Mouse (Mus musculus) CH12.LX (cell line): ENCODE measurements around the gene Hps3. TPM values are rescaled to one million over a fixed set of nuclear protein-coding genes. Genes with fewer than 3 reads are reported as not detected.

ENCODE experiments used
- DNase-seq: peaks from one replicate; pipeline ENCODE4 v3.0.0-alpha.2; 2013; ENCODE audit errors: extremely low read depth
- H3K27ac ChIP-seq: 2 replicates; pipeline ENCODE4 v1.5.1; 2012; ENCODE audit warnings: low read depth, mild to moderate bottlenecking, control low read depth, moderate library complexity; ENCODE audit not compliant: insufficient read depth
- H3K27me3 ChIP-seq: replicated peaks from 2 replicates; pipeline ENCODE3; 2012; ENCODE audit warnings: inconsistent platforms
- H3K36me3 ChIP-seq, 2 experiments: replicated peaks in 1 of 2; 2 replicates each; pipeline versions ENCODE3 to v1.6.1; 2012; ENCODE audit warnings: inconsistent platforms in 1 of 2, low read length in 1 of 2, mild to moderate bottlenecking in 1 of 2, mixed read lengths in 1 of 2, moderate library complexity in 1 of 2; ENCODE audit not compliant: control insufficient read depth in 1 of 2, insufficient read depth in 1 of 2
- H3K4me1 ChIP-seq, 2 experiments: 2 replicates each; pipeline ENCODE4 v1.6.1; 2012; ENCODE audit warnings: inconsistent platforms in 1 of 2, moderate library complexity in 1 of 2; ENCODE audit not compliant: insufficient read depth in 2 of 2, control insufficient read depth in 1 of 2
- H3K4me2 ChIP-seq: 2 replicates; pipeline ENCODE4 v1.6.1; 2012; ENCODE audit warnings: low read depth, mild to moderate bottlenecking, control low read depth; ENCODE audit not compliant: poor library complexity, insufficient read depth, severe bottlenecking
- H3K4me3 ChIP-seq, 3 experiments: fragments of 150-350 bp in 1 of 3; sonication (generic) in 1 of 3; replicated peaks in 1 of 3; 2 replicates each; pipeline versions ENCODE3 to v1.5.1; 2011 to 2012; ENCODE audit warnings: low read depth in 2 of 3, low read length in 2 of 3, mild to moderate bottlenecking in 2 of 3, moderate library complexity in 2 of 3, control low read depth in 1 of 3, improper control_type of control experiment in 1 of 3, inconsistent platforms in 1 of 3, mixed read lengths in 1 of 3; ENCODE audit not compliant: poor library complexity in 1 of 3
- H3K79me2 ChIP-seq: replicated peaks from 2 replicates; pipeline ENCODE4 v1.6.1; 2012; ENCODE audit warnings: mild to moderate bottlenecking, moderate library complexity; ENCODE audit not compliant: control insufficient read depth, poor library complexity, insufficient read depth, severe bottlenecking; ENCODE audit errors: extremely low read depth
- H3K9ac ChIP-seq: 2 replicates; pipeline ENCODE4 v1.6.1; 2012; ENCODE audit warnings: low read depth, mild to moderate bottlenecking, control low read depth, moderate library complexity; ENCODE audit not compliant: insufficient read depth
- H3K9me3 ChIP-seq: replicated peaks from 2 replicates; pipeline ENCODE3; 2012; ENCODE audit warnings: low read length, inconsistent platforms, mixed read lengths
- EP300 ChIP-seq: IDR thresholded peaks from 2 replicates; pipeline ENCODE4 v1.6.1; 2011; ENCODE audit warnings: low read length, improper control_type of control experiment
- ETS1 ChIP-seq: conservative IDR thresholded peaks from 2 replicates; pipeline ENCODE4 v1.6.1; 2012; ENCODE audit warnings: low read depth, mild to moderate bottlenecking, inconsistent platforms, low read length, improper control_type of control experiment, moderate library complexity
- IRF4 ChIP-seq: IDR thresholded peaks from 2 replicates; pipeline ENCODE4 v1.6.1; 2014; ENCODE audit warnings: low read depth, mild to moderate bottlenecking, inconsistent platforms, low read length, improper control_type of control experiment
- JUN ChIP-seq: IDR thresholded peaks from 2 replicates; pipeline ENCODE4 v1.6.1; 2011; ENCODE audit warnings: low read depth, mild to moderate bottlenecking, low read length, improper control_type of control experiment, moderate library complexity; ENCODE audit not compliant: insufficient read depth
- JUND ChIP-seq: conservative IDR thresholded peaks from 2 replicates; pipeline ENCODE4 v1.6.1; 2011; ENCODE audit warnings: low read depth, low read length, improper control_type of control experiment
- KAT2A ChIP-seq: IDR thresholded peaks from 2 replicates; pipeline ENCODE4 v1.6.1; 2012; ENCODE audit warnings: low read length, improper control_type of control experiment, inconsistent platforms; ENCODE audit not compliant: insufficient replicate concordance
- MYC ChIP-seq: IDR thresholded peaks from 2 replicates; pipeline ENCODE4 v1.6.1; 2011; ENCODE audit warnings: low read depth, mild to moderate bottlenecking, improper control_type of control experiment, low read length
- NELFE ChIP-seq: IDR thresholded peaks from 2 replicates; pipeline ENCODE4 v1.6.1; 2011; ENCODE audit warnings: low read depth, low read length, improper control_type of control experiment
- NRF1 ChIP-seq: IDR thresholded peaks from 2 replicates; pipeline ENCODE4 v1.6.1; 2014; ENCODE audit warnings: low read depth, mild to moderate bottlenecking, inconsistent platforms, low read length, improper control_type of control experiment, moderate library complexity
- POLR2AphosphoS2 ChIP-seq: IDR thresholded peaks from 2 replicates; pipeline ENCODE4 v1.6.1; 2011; ENCODE audit warnings: low read depth, low read length, improper control_type of control experiment
- RCOR1 ChIP-seq: conservative IDR thresholded peaks from 2 replicates; pipeline ENCODE4 v1.6.1; 2012; ENCODE audit warnings: low read depth, mild to moderate bottlenecking, inconsistent platforms, low read length, improper control_type of control experiment
- SMC3 ChIP-seq: IDR thresholded peaks from 2 replicates; pipeline ENCODE4 v1.6.1; 2011; ENCODE audit warnings: low read depth, low read length, improper control_type of control experiment
- TBP ChIP-seq: conservative IDR thresholded peaks from 2 replicates; pipeline ENCODE4 v1.6.1; 2011; ENCODE audit warnings: low read depth, low read length, improper control_type of control experiment
- TCF12 ChIP-seq: IDR thresholded peaks from 2 replicates; pipeline ENCODE4 v1.6.1; 2014; ENCODE audit warnings: low read depth, mild to moderate bottlenecking, inconsistent platforms, low read length, improper control_type of control experiment
- UBTF ChIP-seq: IDR thresholded peaks from 2 replicates; pipeline ENCODE4 v1.6.1; 2012; ENCODE audit warnings: low read depth, mild to moderate bottlenecking, inconsistent platforms, low read length, improper control_type of control experiment, moderate library complexity
- USF1 ChIP-seq: IDR thresholded peaks from 2 replicates; pipeline ENCODE4 v1.6.1; 2014; ENCODE audit warnings: low read depth, mild to moderate bottlenecking, inconsistent platforms, low read length, improper control_type of control experiment
- USF2 ChIP-seq: conservative IDR thresholded peaks from 2 replicates; pipeline ENCODE4 v1.6.1; 2011; ENCODE audit warnings: low read depth, low read length, improper control_type of control experiment
- ZC3H11A ChIP-seq: IDR thresholded peaks from 2 replicates; pipeline ENCODE4 v1.6.1; 2012; ENCODE audit warnings: low read depth, mild to moderate bottlenecking, inconsistent platforms, low read length, improper control_type of control experiment
- ZNF384 ChIP-seq: IDR thresholded peaks from 2 replicates; pipeline ENCODE4 v1.6.1; 2012; ENCODE audit warnings: low read depth, low read length, improper control_type of control experiment, inconsistent platforms
- dilution Hi-C: fragments of 300-500 bp; cut with MboI; formaldehyde crosslinking; loops from 2 replicates; pipeline ENCODE4 v1.14.3; 2020; ENCODE audit warnings: low sequenced_read_pairs; ENCODE audit not compliant: extremely low pct_unique_long_range_greater_than_20kb, extremely low pct_ligation_motif_present
- in situ Hi-C: fragments of 300-500 bp; cut with MboI; formaldehyde crosslinking; loops from 3 replicates; pipeline ENCODE4 v1.14.3; 2019; ENCODE audit warnings: low sequenced_read_pairs, low pct_ligation_motif_present, low pct_unique_long_range_greater_than_20kb, mixed read lengths
- polyA plus RNA-seq: library from polyadenylated mRNA; unstranded; fragments of >175 nt; gene quantifications from 2 replicates; pipeline ENCODE4 v1.2.1, GENCODE M21; 2012; ENCODE audit warnings: low read depth; ENCODE audit not compliant: insufficient read length
- total RNA-seq, 2 experiments: library from RNA; depleted of rRNA; stranded (reverse); fragments of 300-350 nt in 1 of 2; fragments of >200 nt in 1 of 2; gene quantifications; 2 replicates each; pipeline ENCODE4 v1.2.3; 2012 to 2014

Hps3 gene
- total and polyA plus RNA-seq, 3 experiments = 18.2 to 37.3 (median 31.8) TPM

DNA sequence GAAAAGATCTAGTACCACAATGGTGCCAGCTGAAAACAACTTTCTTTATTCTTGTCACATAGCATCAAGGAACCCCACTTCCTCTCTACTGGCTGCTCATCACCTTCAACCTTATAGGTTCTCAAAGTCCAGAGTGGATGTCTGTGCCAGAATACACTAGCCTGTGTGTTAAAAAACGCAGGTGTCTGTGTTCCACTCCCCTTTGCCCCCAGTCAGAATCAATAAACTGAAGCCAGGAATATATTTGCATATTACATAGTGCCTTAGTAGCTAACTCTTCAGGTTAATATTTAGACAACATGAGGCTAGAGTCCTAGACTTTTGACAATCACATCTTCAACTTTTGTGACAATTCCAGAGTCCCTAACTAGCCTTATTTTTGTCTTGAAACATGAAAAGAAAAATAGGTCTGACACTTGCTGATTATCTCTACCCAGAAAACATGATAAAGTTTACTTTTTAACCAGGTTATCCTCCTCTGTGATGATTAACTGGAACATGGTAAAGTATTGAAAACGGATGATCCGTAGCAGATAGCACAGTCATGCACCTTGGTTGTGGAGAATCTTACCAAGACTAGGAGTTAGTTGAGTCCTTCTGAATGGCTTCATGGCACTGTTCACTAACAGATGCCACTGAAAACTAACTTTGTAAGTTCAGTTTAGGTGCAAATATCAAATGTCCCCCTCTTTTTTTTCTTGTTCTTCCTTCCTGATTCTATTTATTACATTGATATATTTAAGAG lies 72.2 kb downstream of the Hps3 start:
- no peak overlapping the region for H3K4me2 ChIP-seq
- no peak overlapping the region for H3K27ac ChIP-seq
- no peak for DNase-seq
- peaks cover 3% of the 10 kb centered on the region; the same call in 1 of the 2 replicates for H3K79me2 ChIP-seq
- in situ Hi-C loops = no loop called here
- no peak overlapping the region for H3K9ac ChIP-seq
- TF ChIP-seq TBP = no peak
- no peak for TF ChIP-seq USF1
- TF ChIP-seq NELFE = no peak
- TF ChIP-seq IRF4 = no peak
- no peak for TF ChIP-seq UBTF
- TF ChIP-seq RCOR1 = no peak
- no peak for TF ChIP-seq ZC3H11A
- no peak for TF ChIP-seq POLR2AphosphoS2
- no peak for TF ChIP-seq SMC3
- TF ChIP-seq KAT2A = no peak
- no peak for TF ChIP-seq NRF1
- no peak for TF ChIP-seq ETS1
- TF ChIP-seq MYC = no peak
- TF ChIP-seq JUND = no peak
- no peak for TF ChIP-seq JUN
- no peak for TF ChIP-seq TCF12
- no peak for TF ChIP-seq USF2
- no peak for TF ChIP-seq ZNF384
- H3K36me3 ChIP-seq = no peaks in the 10 kb centered on the region
- dilution Hi-C loops = no loop called here
- no peaks in the 10 kb centered on the region for H3K27me3 ChIP-seq
- no peak overlapping the region for H3K4me3 ChIP-seq
- H3K4me1 ChIP-seq = no peaks in the 10 kb centered on the region; a peak in 1 of 4 replicates
- H3K9me3 ChIP-seq = no peaks in the 10 kb centered on the region

GRCm38 (mm10) chr3:19961341-19961740 lies 73.8 kb downstream of the Hps3 start:
- Histone ChIP-seq H3K4me1 (peaks cover 0 to 4% of the 10 kb centered on the region in 2 experiments; a peak in 1 of 4 replicates), H3K9me3 (no peaks in the 10 kb centered on the region), H3K4me3 (no peak overlapping the region), H3K27me3 (no peaks in the 10 kb centered on the region), H3K9ac (no peak overlapping the region), H3K36me3 (no peaks in the 10 kb centered on the region), H3K79me2 (peaks cover 3% of the 10 kb centered on the region; the same call in 1 of the 2 replicates), H3K4me2 (no peak overlapping the region), H3K27ac (no peak overlapping the region)
- dilution Hi-C loops (no loop called here), in situ Hi-C loops (no loop called here)
- no peak for DNase-seq
- TF ChIP-seq EP300 (0 out of 2 replicates have a peak, but pooled peaks have one; percentile 8), SMC3 (no peak)
